Mouse (Mus musculus): ENCODE data around the gene Vmn2r93. TPM values are rescaled to one million over a fixed set of nuclear protein-coding genes. Genes with fewer than 3 reads are reported as not detected.

Gene Vmn2r93
- not detected for polyA plus RNA-seq (2017; shearing (Covaris generic))

GRCm38 (mm10) chr17:18297799-18298198 lies at the start of gene Vmn2r93:
TSS of gene Vmn2r93 (plus strand) at chr17:18298099.

GRCm38 (mm10) chr17:18277656-18278055 lies 20.2 kb upstream of the Vmn2r93 start, which contains the start of gene Vmn2r94:
TSS of gene Vmn2r94 (minus strand) at chr17:18277756.

Other genes starting within 250 kb of the Vmn2r93 start
- not detected for gene Vmn2r124, start 248.7 kb upstream of the Vmn2r93 start, polyA plus RNA-seq (2017; shearing (Covaris generic))
- not detected for gene Vmn2r91, start 213.1 kb upstream of the Vmn2r93 start, polyA plus RNA-seq (2017; shearing (Covaris generic))
- 0.09 TPM for gene Vmn2r92, start 146.2 kb upstream of the Vmn2r93 start, polyA plus RNA-seq (2017; shearing (Covaris generic))
- not detected for gene Vmn2r94, start 20.3 kb upstream of the Vmn2r93 start, polyA plus RNA-seq (2017; shearing (Covaris generic))
- gene Vmn2r95, start 126.0 kb downstream of the Vmn2r93 start, polyA plus RNA-seq (2017; shearing (Covaris generic)) = not detected

All from activated CD4-positive, CD25-positive, alpha-beta regulatory T cell, adult 9 weeks (primary cell).